Mouse (Mus musculus) left cerebral cortex, adult 9 months (tissue): Measurements from ENCODE around the gene Vmn1r169.
"Not testable (repeated sequence)": the region's sequence is repeated elsewhere in the genome, so short reads cannot be mapped to it uniquely, and the experiment has no call there.

Source experiments
- DNase-seq, 2 experiments: peaks; one replicate each; pipeline ENCODE4 v3.0.0; 2022; ENCODE audit warnings: low spot score in 2 of 2

Gene Vmn1r169

DNA sequence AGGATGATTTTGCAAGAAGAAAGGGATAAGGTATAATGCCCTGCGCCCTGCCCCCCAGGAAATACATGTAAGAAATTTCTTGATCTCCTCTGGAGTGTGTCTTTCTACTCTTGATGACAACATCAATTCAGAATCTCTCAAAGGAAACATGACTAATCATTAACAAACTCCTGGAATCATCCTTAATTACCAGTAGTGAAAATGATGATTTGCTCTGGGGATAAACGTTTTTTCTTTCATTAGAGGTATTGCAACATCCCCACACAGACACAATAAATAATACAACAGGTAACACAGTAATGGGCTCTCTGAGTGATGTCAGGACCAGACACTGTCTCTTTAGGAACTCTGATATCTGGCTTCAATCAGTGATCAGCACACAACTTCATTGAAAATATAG lies at the start of gene Vmn1r169:
Vmn1r169 (plus strand) TSS at position 301 of the 400 bp plus-strand sequence.
- not testable (repeated sequence) for DNase-seq

DNA sequence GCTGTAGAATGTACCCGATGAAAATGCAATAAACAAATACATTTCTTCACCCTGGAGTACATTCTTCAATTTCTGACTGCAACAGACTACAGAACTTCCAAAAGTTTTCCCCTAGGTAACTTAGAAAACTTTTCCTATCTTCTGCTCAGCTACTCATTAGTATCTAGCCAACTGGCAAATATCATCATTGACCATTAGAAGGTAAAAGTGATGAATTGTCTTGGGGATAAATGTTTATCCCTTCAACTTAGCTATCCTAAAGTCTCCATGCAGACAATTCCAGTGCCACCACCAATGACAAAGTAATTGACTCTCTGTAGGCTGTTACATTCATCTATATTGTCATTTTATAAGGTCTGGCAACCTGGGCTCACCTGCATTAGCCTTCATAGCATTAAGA lies 35.9 kb upstream of the Vmn1r169 start, which contains the start of gene Vmn1r168:
Vmn1r168 (plus strand) TSS at position 301 of the 400 bp plus-strand sequence.
- not testable (repeated sequence) for DNase-seq

DNA sequence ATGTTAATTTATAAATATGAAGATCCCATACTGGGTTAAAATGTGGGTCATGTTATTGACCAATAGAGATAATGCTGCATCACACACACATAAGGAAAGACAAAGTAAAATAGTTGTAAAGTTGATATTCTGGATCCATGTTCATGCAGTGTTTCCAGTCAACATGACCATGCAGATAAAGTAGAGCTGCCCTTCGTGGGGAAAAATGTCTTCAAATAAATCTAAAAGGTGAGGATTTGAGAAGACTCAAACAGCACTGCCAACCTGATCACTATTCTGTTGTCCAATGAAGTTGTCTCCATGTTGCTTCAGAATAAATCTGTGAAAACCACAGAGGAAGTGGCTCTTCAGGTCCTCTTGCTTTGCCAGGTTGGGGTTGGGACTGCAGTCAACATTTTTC lies 30.5 kb downstream of the Vmn1r169 start, which contains the start of gene Vmn1r170:
Vmn1r170 (plus strand) TSS at position 301 of the 400 bp plus-strand sequence.
- not testable (repeated sequence) for DNase-seq
